10 mouse cellular contexts compared by ENCODE assay signal in genomic region chr11:120608241-120609034, GRCm38 (mm10). TPM values are rescaled to one million over a fixed set of nuclear protein-coding genes. Genes with fewer than 3 reads are reported as not detected.
DNase-seq lines count a peak whose midpoint lies in the region; ATAC-seq lines count a peak whose summit lies in the region.
"Had no signal": no experiment of that assay in that cellular context is flagged by ENCODE, and none has a peak within 500 bp of the region (broad histone marks: within the 10 kb centered on the region; RNA-seq: fewer than 3 reads in every experiment).

Gene Npb (plus strand): TSS chr11:120608477.

- 0 out of 2 replicates have a peak, but pooled peaks have one; percentile 17 for ATAC-seq in kidney, embryonic 15.5 days (replicated peaks; ENCODE audit: low FRiP score)
- ATAC-seq in embryonic facial prominence, embryonic 13.5 days (ENCODE audit: insufficient number of reproducible peaks, insufficient read depth, low FRiP score, low TSS enrichment, low read depth) = no peak
- ATAC-seq in neural tube, embryonic 12.5 days (ENCODE audit: low FRiP score, low read depth) = no peak

- H3K27me3 ChIP-seq in kidney, embryonic 15.5 days = no peaks in the 10 kb centered on the region
- H3K27me3 ChIP-seq in embryonic facial prominence, embryonic 13.5 days = peaks cover 24% of the 10 kb centered on the region
- peaks cover 22% of the 10 kb centered on the region for H3K27me3 ChIP-seq in neural tube, embryonic 12.5 days (replicated peaks)

- no peak for DNase-seq in kidney, adult 11 months
- DNase-seq in kidney, postnatal 10 days = peak; percentile 35
- no peak for DNase-seq in cerebellum, adult 11 months
- no peak for DNase-seq in thymus, postnatal 4 days
- DNase-seq in right cerebral cortex, postnatal 36 days (ENCODE audit: low spot score in 2 of 2) = no peak
- DNase-seq: thymus, postnatal 14 days had no signal

- H3K36me3 ChIP-seq in kidney, embryonic 15.5 days = peaks cover 66% of the 10 kb centered on the region
- H3K36me3 ChIP-seq in embryonic facial prominence, embryonic 13.5 days = peaks cover 73% of the 10 kb centered on the region
- H3K36me3 ChIP-seq in neural tube, embryonic 12.5 days = peaks cover 70% of the 10 kb centered on the region

- no peaks in the 10 kb centered on the region for H3K9me3 ChIP-seq in kidney, embryonic 15.5 days (replicated peaks)
- H3K9me3 ChIP-seq in embryonic facial prominence, embryonic 13.5 days = no peaks in the 10 kb centered on the region
- no peaks in the 10 kb centered on the region for H3K9me3 ChIP-seq in neural tube, embryonic 12.5 days

- H3K9ac ChIP-seq in kidney, embryonic 15.5 days = peak within 1 kb of the TSS; percentile 44
- H3K9ac ChIP-seq in embryonic facial prominence, embryonic 13.5 days = peak within 1 kb of the TSS; percentile 71
- peak within 1 kb of the TSS; percentile 48; the same call in 1 of the 2 replicates for H3K9ac ChIP-seq in neural tube, embryonic 12.5 days

- H3K4me2 ChIP-seq in kidney, embryonic 15.5 days = peak within 1 kb of the TSS; percentile 65
- H3K4me2 ChIP-seq in embryonic facial prominence, embryonic 13.5 days = peak within 1 kb of the TSS; percentile 65
- peak within 1 kb of the TSS; percentile 53 for H3K4me2 ChIP-seq in neural tube, embryonic 12.5 days (replicated peaks)

- H3K4me1 ChIP-seq in kidney, embryonic 15.5 days = peaks cover 29% of the 10 kb centered on the region
- peaks cover 13% of the 10 kb centered on the region for H3K4me1 ChIP-seq in embryonic facial prominence, embryonic 13.5 days
- H3K4me1 ChIP-seq in neural tube, embryonic 12.5 days = peaks cover 16% of the 10 kb centered on the region

- 4% methylated on average over 45 of the region's 45 CpGs for WGBS in kidney, embryonic 15.5 days
- 5% methylated on average over 45 of the region's 45 CpGs for WGBS in embryonic facial prominence, embryonic 13.5 days
- WGBS in neural tube, embryonic 12.5 days = 5% methylated on average over 45 of the region's 45 CpGs

- peak within 1 kb of the TSS; percentile 33 for H3K27ac ChIP-seq in kidney, embryonic 15.5 days
- no peak within 1 kb of the TSS for H3K27ac ChIP-seq in embryonic facial prominence, embryonic 13.5 days
- H3K27ac ChIP-seq in neural tube, embryonic 12.5 days = no peak within 1 kb of the TSS
- H3K27ac ChIP-seq: macrophage had no signal

- peak within 1 kb of the TSS; percentile 37 for H3K4me3 ChIP-seq in kidney, embryonic 15.5 days (replicated peaks)
- H3K4me3 ChIP-seq in embryonic facial prominence, embryonic 13.5 days = peak within 1 kb of the TSS; percentile 38
- H3K4me3 ChIP-seq in neural tube, embryonic 12.5 days = peak within 1 kb of the TSS; percentile 19; the same call in 1 of the 2 replicates

RNA-seq across cellular contexts. Expression of gene Npb, which starts in this region (rescaled TPM):
- polyA plus RNA-seq in kidney, embryonic 15.5 days (2015; fragmentation: Nextera tagmentation; extraction: Ambion mirVana) = 24.4 and 25.2 TPM in 2 replicates
- polyA plus RNA-seq in embryonic facial prominence, embryonic 13.5 days (2015; fragmentation: Nextera tagmentation; extraction: Ambion mirVana) = 0.98 and 1.7 TPM in 2 replicates
- polyA plus RNA-seq in neural tube, embryonic 12.5 days (2016; fragmentation: Nextera tagmentation; extraction: Ambion mirVana) = 0.80 and 0.83 TPM in 2 replicates
- polyA plus RNA-seq: macrophage had no signal
